Mouse (Mus musculus): ENCODE data around the gene Rnf145.

- TF ChIP-seq CTCF (conservative IDR thresholded peaks at IDR 0.05; ENCODE audit: low read length) (no peak), POU5F1 (IDR thresholded peaks at IDR 0.05; ENCODE audit: borderline replicate concordance, low read length) (no peak)
These were observed 48.9 kb upstream of the Rnf145 start for GRCm38 (mm10) chr11:44469646-44470431.

Measured in E14TG2a.4 (cell line).